Mouse (Mus musculus): Measurements from ENCODE around the gene Ick.

DNA sequence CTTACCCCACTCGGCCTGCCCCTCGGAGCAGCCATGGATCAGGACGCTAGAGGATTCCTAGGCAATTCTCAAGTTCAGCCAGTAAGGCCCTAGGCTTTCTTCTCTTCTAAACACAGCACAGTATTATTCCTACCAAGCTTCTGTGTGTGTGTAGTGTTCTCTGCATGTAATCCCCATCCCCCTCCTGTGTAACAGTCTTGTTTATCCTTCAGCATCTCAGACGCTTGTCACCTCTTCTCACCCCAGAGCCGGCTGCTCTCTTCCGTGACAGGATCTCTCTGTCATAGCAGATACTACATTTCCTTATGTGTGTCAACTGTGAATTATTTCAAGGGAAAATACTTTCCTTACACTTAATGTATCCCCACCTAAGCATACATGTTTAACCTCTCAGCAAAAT, 17.0 kb downstream of the Ick start:
- TF ChIP-seq CTCF (IDR thresholded peaks at IDR 0.05; ENCODE audit: control insufficient read depth, insufficient read depth, insufficient replicate concordance, low read depth, low read length) (no peak), POLR2A (IDR thresholded peaks at IDR 0.05; ENCODE audit: control insufficient read depth, low read depth, low read length) (no peak)
